In genomic region chr13:23911335-23911734, GRCm38 (mm10) we compare ENCODE assay signal across 1 mouse cellular context.
TF ChIP-seq lines count a peak whose summit lies in the region.

No protein-coding gene starts in this region.

TF ChIP-seq in MEL, 35 proteins besides CTCF, POLR2A, EP300 and RAD21 (continued from another document):
- no peak for TF ChIP-seq POLR2AphosphoS5 (IDR thresholded peaks at IDR 0.05; ENCODE audit: borderline replicate concordance, low read depth, low read length)
- no peak for TF ChIP-seq MAZ (IDR thresholded peaks at IDR 0.05; ENCODE audit: low read depth, low read length)
- no peak for TF ChIP-seq RCOR1 (IDR thresholded peaks at IDR 0.05; ENCODE audit: low read depth, low read length)
- TF ChIP-seq TCF12 (IDR thresholded peaks at IDR 0.05; ENCODE audit: low read depth, low read length) = 0 out of 2 replicates have a peak, but pooled peaks have one; percentile 13
- TF ChIP-seq ETS1 (IDR thresholded peaks at IDR 0.05; ENCODE audit: low read depth, low read length) = peak; percentile 57; the same call in 1 of the 2 replicates
- peak; percentile 79 for TF ChIP-seq NRF1 (IDR thresholded peaks at IDR 0.05; ENCODE audit: insufficient read depth, low read depth, low read length, poor library complexity, severe bottlenecking)
- no peak for TF ChIP-seq GABPA (IDR thresholded peaks at IDR 0.05; ENCODE audit: low read depth, low read length)
- no peak for TF ChIP-seq ZNF384 (IDR thresholded peaks at IDR 0.05; ENCODE audit: low read depth, low read length)
